Mouse (Mus musculus): ENCODE results near the gene Coa4.

The Coa4 gene

DNA sequence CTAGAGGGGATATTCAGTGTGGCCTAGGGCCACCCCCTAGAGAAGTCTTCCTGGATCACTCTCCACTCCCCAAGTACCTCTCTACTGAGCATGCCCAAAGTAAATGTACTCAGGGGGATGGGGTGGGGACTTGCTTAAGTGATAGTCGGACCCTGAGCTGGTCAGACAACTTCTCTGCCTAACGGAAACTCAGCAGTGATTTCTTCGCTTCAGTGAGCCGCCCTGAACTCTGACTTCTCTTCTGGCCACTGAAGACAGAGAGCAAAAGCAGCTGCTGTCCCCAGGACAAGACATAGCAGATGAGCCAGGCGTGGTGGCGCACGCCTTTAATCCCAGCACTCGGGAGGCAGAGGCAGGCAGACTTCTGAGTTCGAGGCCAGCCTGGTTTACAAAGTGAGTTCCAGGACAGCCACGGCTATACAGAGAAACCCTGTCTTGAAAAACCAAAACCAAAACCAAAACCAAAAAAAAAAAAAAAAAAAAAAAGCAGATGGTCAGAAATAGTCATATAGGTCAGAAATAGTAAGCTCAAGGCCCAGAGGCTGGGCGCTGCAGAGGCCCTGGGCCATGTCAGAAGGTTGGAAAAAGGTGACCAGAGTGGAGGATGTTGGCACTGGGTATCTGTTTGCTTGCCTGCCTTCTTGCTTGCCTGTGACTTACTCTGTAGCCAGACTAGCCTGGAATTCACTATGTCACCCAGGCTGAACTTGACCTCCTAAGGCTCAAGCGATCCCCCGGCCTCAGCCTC lies 32.0 kb upstream of the Coa4 start:
- no peak for DNase-seq (ENCODE audit: low spot score)

DNA sequence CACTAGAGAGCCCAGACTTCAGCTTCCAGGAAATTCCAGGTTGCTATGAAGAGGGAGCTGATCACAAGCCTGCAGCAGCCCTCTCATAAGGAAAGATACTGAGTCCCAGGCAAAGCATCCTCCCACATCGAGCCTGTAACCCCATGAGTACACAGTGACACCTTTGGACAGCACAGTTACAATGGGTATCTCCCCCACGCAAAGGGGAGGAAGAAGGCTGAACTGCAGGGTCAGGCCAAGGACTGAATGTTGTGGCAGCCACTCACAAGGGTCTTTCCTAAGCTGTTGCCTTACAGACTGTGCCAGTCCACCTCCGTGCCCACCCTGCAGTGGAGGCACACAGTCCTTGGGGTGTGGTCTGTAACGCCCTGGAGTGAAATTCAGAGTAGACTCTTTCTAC lies 30.4 kb upstream of the Coa4 start:
- no peak for DNase-seq (ENCODE audit: low spot score)

DNA sequence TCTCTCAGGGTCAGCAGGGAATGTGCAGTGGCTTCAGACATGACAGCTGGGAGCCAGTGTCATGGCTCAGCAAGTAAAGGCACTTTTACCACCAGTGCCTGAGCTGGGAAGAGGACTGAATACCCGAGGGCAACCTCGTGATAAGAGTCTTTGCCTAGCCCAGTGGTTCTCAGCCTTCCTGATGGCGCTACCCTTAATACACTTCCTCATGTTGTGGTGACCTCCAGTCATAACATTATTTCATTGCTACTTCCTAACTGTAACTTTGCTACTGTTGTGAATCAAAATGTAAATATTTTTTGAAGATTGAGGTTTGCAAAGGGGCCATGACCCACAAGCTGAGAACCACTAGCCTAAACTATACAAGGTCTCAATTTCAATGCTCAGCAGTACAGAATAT lies 28.2 kb upstream of the Coa4 start:
- no peak for DNase-seq (ENCODE audit: low spot score)

DNA sequence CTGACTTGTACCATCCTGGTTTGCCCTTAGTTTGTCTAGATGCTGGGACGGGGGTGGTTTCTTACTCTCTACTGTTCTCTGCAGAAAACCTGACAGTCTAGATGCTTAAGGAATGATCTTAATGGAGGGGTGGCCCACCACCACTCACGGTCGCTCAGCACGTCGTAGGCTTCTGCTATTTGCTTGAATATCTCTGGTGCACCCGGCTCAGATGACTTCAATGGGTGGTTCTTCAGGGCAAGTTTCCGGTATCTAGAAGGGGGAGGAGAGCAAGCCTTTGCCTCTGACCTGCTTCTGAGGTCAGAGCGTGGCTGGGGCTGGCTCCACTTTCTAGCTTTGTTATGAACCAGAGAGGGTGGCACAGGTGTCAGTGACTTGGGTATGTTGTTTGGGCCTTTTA lies 25.3 kb upstream of the Coa4 start:
- no peak for DNase-seq (ENCODE audit: low spot score)

DNA sequence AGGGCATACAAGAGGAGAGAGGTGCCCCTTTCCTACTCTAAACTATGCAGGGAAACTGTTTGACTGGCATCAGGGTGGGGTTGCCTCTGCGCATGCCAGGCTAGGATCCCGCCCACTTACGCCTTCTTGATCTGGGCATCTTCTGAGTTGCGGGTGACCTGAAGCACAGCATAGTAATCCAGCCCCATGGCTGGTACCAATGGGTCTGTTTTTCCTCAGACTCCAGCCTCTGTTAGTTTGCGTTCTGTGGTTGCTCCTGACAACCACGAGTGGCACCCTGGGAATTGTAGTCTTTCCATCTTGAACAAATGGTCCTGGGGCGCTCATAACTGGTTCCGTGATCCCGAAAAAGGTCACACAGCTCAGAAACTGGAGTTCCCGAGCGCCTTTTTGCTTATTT lies 22.3 kb upstream of the Coa4 start, which contains the start of gene Dnajb13:
TSS of gene Dnajb13 (minus strand) at position 388 of the 400 bp plus-strand sequence.
- peak; percentile 29 for DNase-seq (ENCODE audit: low spot score)

DNA sequence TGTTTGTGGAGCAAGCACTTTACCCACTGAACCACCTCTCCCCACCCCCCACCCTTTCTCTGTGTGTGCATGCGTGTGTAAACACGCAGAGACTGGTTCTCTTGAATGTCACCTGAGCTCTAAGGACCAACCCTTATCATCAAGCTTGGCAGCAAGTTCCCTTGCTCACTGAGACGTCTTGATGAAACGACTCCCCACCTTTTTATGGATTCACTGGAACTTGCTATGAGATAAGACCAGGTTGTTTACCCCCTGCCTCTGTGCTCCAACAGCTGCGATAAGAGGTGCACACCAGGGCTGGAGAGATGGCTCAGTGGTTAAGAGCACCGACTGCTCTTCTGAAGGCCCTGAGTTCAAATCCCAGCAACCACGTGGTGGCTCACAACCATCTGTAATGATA lies 16.7 kb upstream of the Coa4 start:
- no peak for DNase-seq (ENCODE audit: low spot score)

DNA sequence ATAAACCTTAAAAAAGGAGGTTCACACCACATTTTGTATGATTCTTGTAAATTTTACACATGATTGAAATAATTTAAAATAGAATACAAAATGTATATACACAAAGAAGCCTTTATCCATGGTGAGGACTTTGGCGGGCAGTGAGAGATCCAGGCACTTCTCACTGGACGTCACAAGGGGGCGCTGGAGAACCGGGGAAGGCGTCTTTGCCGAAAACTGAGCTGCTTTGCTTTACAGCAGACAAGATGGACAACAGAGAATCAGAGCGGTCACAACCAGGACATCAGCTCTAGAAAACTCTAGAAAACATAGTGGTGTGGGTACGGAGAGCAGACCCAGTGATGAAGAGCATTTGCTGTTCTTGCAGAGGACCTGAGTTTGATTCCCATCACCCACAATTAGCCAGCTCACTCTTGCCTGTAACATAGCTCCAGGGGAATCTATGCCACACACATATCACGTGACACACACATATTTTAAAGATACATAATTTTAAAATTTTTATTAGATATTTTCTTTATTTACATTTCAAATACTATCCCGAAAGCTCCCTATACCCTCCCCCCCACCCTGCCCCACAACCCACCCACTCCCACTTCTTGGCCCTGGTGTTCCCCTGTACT lies 16.1 kb upstream of the Coa4 start:
- DNase-seq (ENCODE audit: low spot score), result peak; percentile 86

DNA sequence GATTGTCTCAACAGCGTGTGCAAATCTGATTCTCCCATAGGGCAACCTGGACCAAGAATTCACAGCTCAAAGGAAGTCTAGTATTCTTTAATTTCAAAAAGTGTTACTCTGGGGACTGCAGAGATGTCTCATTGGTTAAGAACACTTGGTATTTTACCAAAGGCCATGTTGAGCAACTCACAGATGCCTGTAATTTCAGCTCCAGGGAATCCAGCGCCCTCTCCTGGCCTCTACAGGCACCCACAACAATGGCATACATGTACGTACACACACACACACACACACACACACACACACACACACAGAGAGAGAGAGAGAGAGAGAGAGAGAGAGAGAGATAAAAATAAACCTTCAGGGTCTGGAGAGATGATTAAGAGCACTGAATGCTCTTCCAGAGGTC lies 14.6 kb upstream of the Coa4 start:
- DNase-seq (ENCODE audit: low spot score), result no peak

DNA sequence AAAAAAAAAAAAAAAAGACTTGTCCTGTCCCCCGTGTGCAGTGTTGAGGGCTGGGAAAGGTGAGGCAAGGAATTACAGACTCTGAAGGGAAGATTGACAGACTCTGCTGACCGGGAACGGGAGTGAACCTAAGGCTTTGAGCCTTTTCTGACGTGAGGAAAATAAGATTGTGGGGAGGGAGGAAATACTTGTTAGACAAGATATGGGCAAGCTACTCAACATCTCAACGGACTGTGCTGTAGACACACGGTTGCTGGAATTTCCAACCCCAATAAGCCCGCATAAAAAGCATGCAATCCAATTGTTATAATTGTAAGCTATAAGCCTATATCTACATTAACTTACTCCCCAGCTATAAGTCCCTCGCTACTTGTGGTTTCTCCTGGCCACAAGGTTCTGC lies 12.2 kb upstream of the Coa4 start:
- DNase-seq (ENCODE audit: low spot score), result no peak

DNA sequence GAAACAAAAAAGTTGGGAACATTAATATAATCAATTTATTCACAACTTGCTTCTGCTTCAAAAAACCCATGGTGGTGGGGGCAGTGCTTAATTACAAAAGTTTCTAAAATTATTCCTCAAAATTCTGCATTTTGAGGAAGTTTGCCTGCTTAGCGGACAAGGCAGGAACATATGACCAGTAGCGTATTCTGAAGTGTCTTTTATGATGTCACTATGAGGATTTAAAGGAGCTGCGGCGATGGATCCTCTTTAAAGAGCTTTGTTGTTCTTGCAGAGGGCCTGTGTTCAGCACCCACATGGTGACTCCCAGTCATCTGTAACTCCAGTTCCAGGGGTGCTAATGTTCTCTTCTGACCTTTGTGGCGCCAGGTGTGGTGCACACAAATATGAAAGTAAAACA lies 6.1 kb upstream of the Coa4 start:
- no peak for DNase-seq (ENCODE audit: low spot score)

DNA sequence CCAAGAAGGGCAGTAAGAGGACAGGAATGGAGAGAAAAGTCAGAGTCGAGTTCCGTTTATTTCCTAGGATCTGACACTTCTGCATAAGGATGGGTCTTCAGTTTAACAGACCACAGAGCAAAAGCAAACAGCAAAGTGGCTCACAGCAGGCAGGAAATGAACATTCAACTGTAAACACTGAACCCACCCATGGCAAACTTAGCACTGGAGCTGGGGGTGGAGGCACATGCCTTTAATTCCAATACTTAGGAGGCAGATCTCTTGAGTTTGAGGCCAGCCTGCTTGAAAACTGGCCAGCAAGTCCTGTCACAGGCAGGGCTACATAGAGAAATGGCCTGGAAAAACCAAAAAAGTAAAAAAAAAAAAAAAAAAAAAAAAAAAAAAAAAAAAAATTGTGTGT lies 3.4 kb upstream of the Coa4 start:
- DNase-seq (ENCODE audit: low spot score), result no peak

DNA sequence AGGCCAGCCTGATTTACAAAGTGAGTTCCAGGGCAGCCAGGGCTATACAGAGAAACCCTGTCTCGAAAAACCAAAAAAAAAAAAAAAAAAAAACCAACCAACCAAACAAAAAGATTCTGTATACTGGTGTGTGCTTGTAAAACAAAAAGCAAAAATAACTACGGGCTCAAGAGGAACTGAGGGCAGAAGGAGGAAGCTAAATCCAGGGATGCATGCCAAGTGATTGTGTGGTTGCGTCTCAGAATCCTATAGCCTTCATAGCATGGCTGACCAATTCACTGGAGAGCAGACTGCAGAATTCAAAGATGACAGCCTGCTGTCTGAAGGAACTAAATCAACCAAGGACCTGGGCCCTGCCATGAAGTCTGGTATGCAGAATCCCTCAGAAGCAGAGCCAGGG lies 2.7 kb upstream of the Coa4 start:
- DNase-seq (ENCODE audit: low spot score), result no peak

DNA sequence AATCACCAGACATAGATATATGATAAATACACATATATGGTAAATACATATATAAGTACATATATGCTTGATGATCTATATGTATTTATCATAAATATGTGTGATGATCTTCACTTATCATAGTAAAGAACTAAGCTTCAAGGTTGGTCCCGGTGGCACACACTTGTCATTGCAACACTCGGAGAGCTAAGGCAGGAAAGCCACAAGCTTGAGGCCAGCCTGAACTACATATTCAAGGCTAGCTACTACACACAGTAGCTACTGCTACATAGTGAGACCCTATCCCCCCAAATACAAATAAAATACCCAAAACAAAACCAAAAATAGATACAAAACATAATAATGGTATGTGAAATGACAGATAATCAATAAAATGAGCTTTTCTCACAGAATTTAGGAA lies 1.0 kb upstream of the Coa4 start:
- no peak for DNase-seq (ENCODE audit: low spot score)

DNA sequence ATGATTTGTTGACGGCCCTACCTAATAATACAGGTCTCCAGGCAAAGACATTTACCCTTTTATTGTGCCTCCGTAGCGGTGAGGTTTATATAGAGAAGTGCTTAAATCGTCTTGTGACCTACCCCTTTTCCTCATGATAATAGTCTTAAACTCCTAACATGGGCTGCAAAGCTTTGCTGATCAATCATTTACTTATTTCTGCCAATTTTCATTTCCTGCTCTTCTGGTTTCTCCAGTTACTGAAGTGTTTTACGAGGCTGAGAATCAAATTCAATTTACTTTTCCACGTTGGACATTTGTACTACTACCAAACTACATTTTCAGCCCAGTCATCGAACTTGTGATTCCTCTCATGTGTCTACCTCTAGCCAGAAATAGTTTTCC lies 640 bp downstream of the Coa4 start:
- DNase-seq (ENCODE audit: low spot score), result no peak

DNA sequence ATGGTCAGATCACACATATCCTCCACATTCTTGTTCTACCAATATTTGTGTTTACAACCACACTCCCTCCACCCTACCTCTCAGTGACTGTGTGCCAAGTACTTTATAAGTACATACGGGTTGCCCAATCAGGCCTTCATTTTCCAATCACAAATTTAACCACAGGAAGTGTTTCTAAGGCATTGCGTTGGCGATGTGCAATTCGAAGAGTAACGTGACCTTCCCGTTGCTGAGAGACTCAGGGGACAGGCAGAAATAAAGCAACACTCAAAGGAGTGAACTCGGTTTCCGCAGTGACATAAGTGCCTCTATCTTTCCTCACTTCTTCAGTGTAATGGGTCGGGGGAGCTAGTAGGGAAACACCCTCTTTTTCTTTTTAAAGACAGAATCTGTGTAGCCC lies 2.6 kb downstream of the Coa4 start:
- no peak for DNase-seq (ENCODE audit: low spot score)

DNA sequence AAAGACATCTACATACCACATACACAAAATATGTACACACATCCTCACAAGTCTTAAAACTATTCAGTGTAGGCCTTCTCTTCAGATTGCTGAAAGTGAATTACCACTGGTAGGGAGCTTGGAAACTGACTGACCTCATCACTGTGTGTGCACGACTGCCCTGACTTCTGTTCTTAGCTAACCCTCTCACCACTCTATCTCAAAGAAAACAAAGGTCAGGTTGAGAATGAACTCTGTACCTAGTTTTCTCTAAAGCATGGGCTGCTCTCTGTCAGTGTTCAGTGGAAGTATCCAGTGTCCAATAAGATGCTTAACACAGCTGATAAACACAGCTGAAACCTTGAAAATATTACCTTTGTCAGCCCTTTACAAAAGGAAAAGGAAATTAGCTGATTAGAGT lies 7.6 kb downstream of the Coa4 start:
- no peak for DNase-seq (ENCODE audit: low spot score)

DNA sequence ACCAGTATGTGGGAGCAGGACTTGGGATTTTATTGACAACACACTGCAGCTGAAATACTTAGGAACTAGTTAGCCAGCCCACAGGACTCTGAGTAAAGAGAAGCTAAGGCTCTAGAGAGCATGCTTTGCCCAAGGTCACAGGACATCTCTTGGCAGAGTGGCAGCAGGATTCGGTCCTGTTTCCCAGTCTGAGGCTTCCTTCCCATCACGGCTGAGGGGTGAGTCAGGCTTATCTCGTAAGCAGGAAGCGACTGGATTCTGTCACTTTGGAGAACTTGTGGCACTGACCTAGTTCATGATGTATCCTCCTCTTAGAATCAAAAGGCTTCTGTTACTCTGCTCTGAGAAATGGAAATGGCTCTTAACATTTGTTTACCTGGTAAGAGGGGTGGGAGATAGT lies 10.8 kb downstream of the Coa4 start:
- DNase-seq (ENCODE audit: low spot score), result no peak

DNA sequence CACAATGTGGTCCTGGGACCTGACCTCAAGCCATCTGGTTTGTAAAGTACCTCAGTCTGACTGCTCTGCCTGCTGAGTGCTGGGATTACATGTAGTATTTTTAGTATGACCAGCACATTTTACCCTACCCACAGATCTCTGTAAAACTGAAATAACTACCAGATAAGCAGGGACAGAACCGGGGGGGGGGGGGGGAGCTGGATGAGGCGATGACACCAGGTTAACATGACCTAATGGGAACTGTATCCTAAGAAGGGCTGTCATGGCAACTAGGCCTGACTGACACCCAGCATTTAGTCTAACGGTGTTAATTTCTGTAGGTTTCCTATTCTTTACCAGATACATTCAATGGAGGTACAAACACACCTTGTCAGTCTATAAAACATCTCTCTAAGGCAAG lies 12.9 kb downstream of the Coa4 start:
- DNase-seq (ENCODE audit: low spot score), result no peak

DNA sequence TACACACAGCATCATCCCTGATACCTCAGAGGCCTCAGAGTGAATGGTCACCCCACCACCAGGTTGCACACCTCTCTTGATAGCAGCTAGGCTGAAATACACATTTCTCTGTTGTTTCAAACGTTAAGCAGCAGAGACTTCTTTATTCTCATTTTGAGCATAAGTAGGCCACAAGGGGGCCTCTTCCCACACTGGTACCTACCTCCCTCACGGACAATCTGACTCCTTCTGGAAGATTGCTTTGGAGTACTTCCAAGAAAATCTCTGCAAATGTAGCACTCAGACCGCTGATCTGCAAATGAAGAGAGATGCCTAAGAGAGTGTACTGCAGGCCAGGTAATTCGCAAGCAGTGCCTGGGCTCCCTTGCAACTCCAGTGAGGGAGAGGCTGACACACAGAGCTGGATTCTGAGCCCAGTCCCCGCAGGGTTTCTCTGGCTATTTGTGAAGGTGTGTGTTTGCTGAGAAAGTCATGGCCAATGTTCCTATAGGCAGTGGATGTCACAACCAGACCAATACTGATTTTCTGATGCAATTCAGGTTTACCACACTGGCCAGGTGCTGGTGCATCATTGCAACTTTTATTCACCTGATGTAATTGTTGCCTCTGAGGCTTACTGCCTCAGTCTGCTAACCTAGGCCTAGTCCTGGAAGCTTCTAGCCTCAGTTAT lies 13.6 kb downstream of the Coa4 start:
- no peak for DNase-seq (ENCODE audit: low spot score)

DNA sequence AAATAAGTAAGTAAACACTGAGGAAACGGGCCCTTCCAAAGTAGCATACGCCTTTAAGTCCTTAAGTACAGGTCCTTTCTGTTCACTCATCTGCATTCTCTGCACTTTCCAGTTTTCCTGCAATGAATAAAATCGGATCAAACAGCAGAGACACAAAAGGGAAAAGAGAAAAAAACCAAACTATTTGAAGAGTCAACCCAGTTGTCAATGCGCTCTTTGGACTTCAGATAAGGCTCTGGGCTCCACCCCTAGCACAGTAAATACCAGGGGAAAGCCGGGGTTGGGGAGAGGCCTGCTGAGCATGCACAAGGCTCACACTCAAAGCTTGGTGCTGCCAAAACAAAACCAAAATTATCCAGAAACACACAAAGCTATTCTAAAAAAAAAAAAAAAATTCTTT lies 18.1 kb downstream of the Coa4 start:
- DNase-seq (ENCODE audit: low spot score), result no peak

DNA sequence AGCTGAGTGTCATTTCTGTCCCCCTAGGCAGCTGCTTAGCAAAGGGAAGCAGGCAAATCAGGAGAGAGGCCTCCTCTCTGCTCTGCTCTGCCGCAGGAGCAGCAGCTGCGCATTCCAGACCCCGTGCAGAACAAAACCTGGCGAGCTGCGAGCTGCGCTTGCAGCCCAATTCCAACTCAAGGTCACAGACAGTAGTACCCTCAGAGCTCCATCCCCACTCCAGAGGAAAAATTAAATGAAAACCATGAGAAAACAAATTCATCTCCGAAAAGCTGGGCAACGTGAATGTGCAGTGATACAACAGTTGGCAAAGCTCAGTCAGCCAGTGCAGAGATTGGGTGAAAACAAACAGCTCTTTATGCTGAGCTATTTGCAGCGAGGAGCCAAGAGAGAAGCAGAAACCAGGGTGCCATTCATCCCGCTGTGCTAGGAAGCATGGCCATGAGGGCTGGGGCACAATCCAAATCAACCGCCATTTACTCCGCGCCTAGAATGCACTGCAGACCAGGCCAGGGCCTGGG lies 18.6 kb downstream of the Coa4 start:
- DNase-seq (ENCODE audit: low spot score), result peak; percentile 60

DNA sequence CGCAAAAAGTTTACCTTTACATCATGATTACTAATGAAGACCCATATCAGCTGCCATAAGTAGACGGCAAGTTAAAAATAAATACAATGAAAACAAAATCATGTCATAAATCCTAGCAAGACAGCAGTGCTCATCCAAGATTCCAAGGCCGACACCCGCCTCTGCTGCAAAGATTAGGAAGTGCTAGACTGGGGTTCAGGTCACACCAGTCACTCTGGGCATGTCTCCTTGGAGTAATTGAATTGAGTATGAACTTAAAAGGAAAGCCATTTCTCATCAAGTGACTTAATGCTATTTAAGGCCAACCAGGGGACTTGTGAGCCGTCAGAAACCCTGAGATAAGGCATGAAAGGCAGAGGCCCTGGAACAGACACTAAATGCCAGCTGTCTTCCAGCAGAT lies 20.4 kb downstream of the Coa4 start:
- DNase-seq (ENCODE audit: low spot score), result no peak

DNA sequence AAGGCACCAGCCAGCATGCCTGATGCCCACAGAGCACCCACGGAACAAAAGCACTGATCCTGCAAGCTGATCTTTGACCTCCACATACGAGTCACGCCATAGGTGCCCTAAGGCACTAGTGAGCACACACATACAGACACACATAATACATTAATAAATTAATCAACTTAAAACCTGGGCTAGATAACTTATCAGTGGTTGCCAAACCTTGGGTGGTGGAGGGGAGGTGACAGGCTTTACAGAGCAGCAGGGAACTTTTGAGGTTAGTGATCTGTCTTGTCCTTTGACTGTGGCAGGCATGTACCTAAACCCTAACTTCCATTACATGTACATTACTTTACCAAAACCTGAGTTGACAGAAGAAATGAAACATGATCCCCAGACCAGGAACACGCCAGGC lies 22.5 kb downstream of the Coa4 start:
- no peak for DNase-seq (ENCODE audit: low spot score)
